Mouse (Mus musculus): ENCODE results near the gene Alg13. TPM values are rescaled to one million over a fixed set of nuclear protein-coding genes. Genes with fewer than 3 reads are reported as not detected.

Gene Alg13
- polyA plus RNA-seq, 1 experiment from 2014 or later, result 15.6 TPM

GRCm38 (mm10) chrX:144338355-144338754 lies 20.8 kb downstream of the Alg13 start:
- no peak for ATAC-seq (replicated peaks)
- H3K27ac ChIP-seq (replicated peaks), result no peak overlapping the region
- no peaks in the 10 kb centered on the region for H3K36me3 ChIP-seq
- H3K4me1 ChIP-seq, result no peaks in the 10 kb centered on the region
- H3K9me3 ChIP-seq, result no peaks in the 10 kb centered on the region
- no peaks in the 10 kb centered on the region for H3K27me3 ChIP-seq
- no peak overlapping the region for H3K4me3 ChIP-seq
- H3K4me2 ChIP-seq (replicated peaks), result no peak overlapping the region
- no peak overlapping the region for H3K9ac ChIP-seq (replicated peaks)

GRCm38 (mm10) chrX:144374196-144374595 lies 56.6 kb downstream of the Alg13 start:
- Histone ChIP-seq H3K36me3 (no peaks in the 10 kb centered on the region), H3K4me2 (replicated peaks) (no peak overlapping the region), H3K27me3 (no peaks in the 10 kb centered on the region), H3K4me3 (no peak overlapping the region), H3K27ac (replicated peaks) (no peak overlapping the region), H3K9ac (replicated peaks) (no peak overlapping the region), H3K4me1 (no peaks in the 10 kb centered on the region), H3K9me3 (no peaks in the 10 kb centered on the region)
- no peak for ATAC-seq (replicated peaks)
- WGBS, result 67% methylated on average over 2 of the region's 2 CpGs

- H3K4me3 ChIP-seq, result no peak overlapping the region
- H3K27me3 ChIP-seq, result no peaks in the 10 kb centered on the region
- H3K27ac ChIP-seq (replicated peaks), result no peak overlapping the region
- ATAC-seq (replicated peaks), result peak; percentile 82
- WGBS, result 29% methylated on average over 7 of the region's 7 CpGs
- H3K4me2 ChIP-seq (replicated peaks), result no peak overlapping the region
- H3K9me3 ChIP-seq, result no peaks in the 10 kb centered on the region
- no peaks in the 10 kb centered on the region for H3K4me1 ChIP-seq
- H3K36me3 ChIP-seq, result no peaks in the 10 kb centered on the region
- H3K9ac ChIP-seq (replicated peaks), result no peak overlapping the region
Measured at GRCm38 (mm10) chrX:144403526-144403925, 85.9 kb downstream of the Alg13 start.

GRCm38 (mm10) chrX:144408036-144408435 lies 90.4 kb downstream of the Alg13 start:
- Histone ChIP-seq H3K9me3 (no peaks in the 10 kb centered on the region), H3K4me1 (no peaks in the 10 kb centered on the region), H3K27ac (replicated peaks) (no peak overlapping the region), H3K4me2 (replicated peaks) (no peak overlapping the region), H3K36me3 (no peaks in the 10 kb centered on the region), H3K27me3 (no peaks in the 10 kb centered on the region), H3K9ac (replicated peaks) (no peak overlapping the region), H3K4me3 (no peak overlapping the region)
- no peak for ATAC-seq (replicated peaks)
- WGBS, result 83% methylated on average over 5 of the region's 5 CpGs

- Histone ChIP-seq H3K4me2 (replicated peaks) (no peak overlapping the region), H3K27me3 (no peaks in the 10 kb centered on the region), H3K27ac (replicated peaks) (no peak overlapping the region), H3K4me3 (no peak overlapping the region), H3K4me1 (no peaks in the 10 kb centered on the region), H3K9me3 (no peaks in the 10 kb centered on the region), H3K36me3 (no peaks in the 10 kb centered on the region), H3K9ac (replicated peaks) (no peak overlapping the region)
- ATAC-seq (replicated peaks), result no peak
- 45% methylated on average over 1 of the region's 1 CpGs for WGBS
Measured at GRCm38 (mm10) chrX:144420259-144420658, 102.7 kb downstream of the Alg13 start.

- H3K36me3 ChIP-seq, result no peaks in the 10 kb centered on the region
- no peak overlapping the region for H3K4me3 ChIP-seq
- H3K4me2 ChIP-seq (replicated peaks), result no peak overlapping the region
- no peak for ATAC-seq (replicated peaks)
- no peaks in the 10 kb centered on the region for H3K4me1 ChIP-seq
- 90% methylated on average over 1 of the region's 1 CpGs for WGBS
- no peaks in the 10 kb centered on the region for H3K27me3 ChIP-seq
- H3K9me3 ChIP-seq, result no peaks in the 10 kb centered on the region
- H3K9ac ChIP-seq (replicated peaks), result no peak overlapping the region
- no peak overlapping the region for H3K27ac ChIP-seq (replicated peaks)
Measured at GRCm38 (mm10) chrX:144421091-144421490, 103.5 kb downstream of the Alg13 start.

- no peak overlapping the region for H3K4me2 ChIP-seq (replicated peaks)
- H3K9ac ChIP-seq (replicated peaks), result no peak overlapping the region
- ATAC-seq (replicated peaks), result no peak
- H3K4me1 ChIP-seq, result no peaks in the 10 kb centered on the region
- WGBS, result 72% methylated on average over 3 of the region's 3 CpGs
- H3K4me3 ChIP-seq, result no peak overlapping the region
- H3K27ac ChIP-seq (replicated peaks), result no peak overlapping the region
- H3K27me3 ChIP-seq, result no peaks in the 10 kb centered on the region
- no peaks in the 10 kb centered on the region for H3K36me3 ChIP-seq
- H3K9me3 ChIP-seq, result no peaks in the 10 kb centered on the region
Measured at GRCm38 (mm10) chrX:144423848-144424247, 106.2 kb downstream of the Alg13 start.

Small RNA genes within 50 kb of the gene (microRNA-seq; reads per million reads assigned to microRNA genes)
- not detected for gene Mir680-2

Other genes with a start within 250 kb of the Alg13 start
- 0.32 and 0.34 TPM in 2 replicates for gene A730046J19Rik, start 164.1 kb upstream of the Alg13 start, polyA plus RNA-seq (2015; fragmentation: Nextera tagmentation; extraction: Ambion mirVana)
- 0.05 TPM in 1 of 2 replicates, not detected in the other for gene Trpc5os, start 138.8 kb downstream of the Alg13 start, polyA plus RNA-seq (2015; fragmentation: Nextera tagmentation; extraction: Ambion mirVana)